Mouse (Mus musculus) lung, postnatal 0 days (tissue): ENCODE results near the gene Ost4.

Source experiments
- CTCF ChIP-seq: IDR thresholded peaks from 2 replicates; pipeline ENCODE4 v1.5.1; 2016; ENCODE audit warnings: antibody characterized with exemption, mild to moderate bottlenecking
- EP300 ChIP-seq: IDR thresholded peaks from 2 replicates; pipeline ENCODE4 v1.6.1; 2016; ENCODE audit warnings: antibody characterized with exemption, mild to moderate bottlenecking, control low read depth

- TF ChIP-seq CTCF = no peak
- no peak for TF ChIP-seq EP300
These were observed 11.1 kb upstream of the Ost4 start for GRCm38 (mm10) chr5:30918691-30919090.
